Mouse (Mus musculus): ENCODE data around the gene Cavin4. TPM values are rescaled to one million over a fixed set of nuclear protein-coding genes. Genes with fewer than 3 reads are reported as not detected.
"Not testable (repeated sequence)": the region's sequence is repeated elsewhere in the genome, so short reads cannot be mapped to it uniquely, and the experiment has no call there.

Cavin4 gene
- total RNA-seq, 2 experiments from 2014 or later, result 0.20 to 0.42 TPM

- DNase-seq (ENCODE audit: low spot score in 2 of 2), result no peak
Observed at GRCm38 (mm10) chr4:48667279-48667678, 4.0 kb downstream of the Cavin4 start.

- DNase-seq (ENCODE audit: low spot score in 2 of 2), result no peak
Observed at GRCm38 (mm10) chr4:48672915-48673314, 9.6 kb downstream of the Cavin4 start.

GRCm38 (mm10) chr4:48674412-48674811 lies 11.1 kb downstream of the Cavin4 start:
- no peak for DNase-seq (ENCODE audit: low spot score in 2 of 2)

- peak in 1 of 2 experiments; percentile 34 for DNase-seq (ENCODE audit: low spot score in 2 of 2)
Observed at GRCm38 (mm10) chr4:48676570-48677185, 13.4 kb downstream of the Cavin4 start.

GRCm38 (mm10) chr4:48677276-48677675 lies 14.0 kb downstream of the Cavin4 start:
- no peak for DNase-seq (ENCODE audit: low spot score in 2 of 2)

GRCm38 (mm10) chr4:48677812-48678211 lies 14.5 kb downstream of the Cavin4 start:
- DNase-seq (ENCODE audit: low spot score in 2 of 2), result no peak

GRCm38 (mm10) chr4:48678793-48679192 lies 15.5 kb downstream of the Cavin4 start:
- no peak for DNase-seq (ENCODE audit: low spot score in 2 of 2)

- not testable (repeated sequence) for DNase-seq (ENCODE audit: low spot score in 2 of 2)
Observed at GRCm38 (mm10) chr4:48679728-48680127, 16.4 kb downstream of the Cavin4 start.

- no peak for DNase-seq (ENCODE audit: low spot score in 2 of 2)
Observed at GRCm38 (mm10) chr4:48680214-48680613, 16.9 kb downstream of the Cavin4 start.

GRCm38 (mm10) chr4:48680648-48681343 lies 17.5 kb downstream of the Cavin4 start:
- peak in 1 of 2 experiments; percentile 17 for DNase-seq (ENCODE audit: low spot score in 2 of 2)

GRCm38 (mm10) chr4:48683126-48683525 lies 19.8 kb downstream of the Cavin4 start:
- DNase-seq (ENCODE audit: low spot score in 2 of 2), result no peak

GRCm38 (mm10) chr4:48683633-48684209 lies 20.4 kb downstream of the Cavin4 start:
- not testable (repeated sequence) for DNase-seq (ENCODE audit: low spot score in 2 of 2)

GRCm38 (mm10) chr4:48684593-48685187 lies 21.4 kb downstream of the Cavin4 start:
- DNase-seq (ENCODE audit: low spot score in 2 of 2), result no peak

- no peak for DNase-seq (ENCODE audit: low spot score in 2 of 2)
Observed at GRCm38 (mm10) chr4:48688148-48688547, 24.8 kb downstream of the Cavin4 start.

- no peak for DNase-seq (ENCODE audit: low spot score in 2 of 2)
Observed at GRCm38 (mm10) chr4:48690640-48691039, 27.3 kb downstream of the Cavin4 start.

GRCm38 (mm10) chr4:48691793-48692437 lies 28.6 kb downstream of the Cavin4 start:
- peak in 1 of 2 experiments; percentile 16 for DNase-seq (ENCODE audit: low spot score in 2 of 2)

GRCm38 (mm10) chr4:48692736-48693292 lies 29.5 kb downstream of the Cavin4 start:
- DNase-seq (ENCODE audit: low spot score in 2 of 2), result no peak

- no peak for DNase-seq (ENCODE audit: low spot score in 2 of 2)
Observed at GRCm38 (mm10) chr4:48696706-48697105, 33.4 kb downstream of the Cavin4 start.

GRCm38 (mm10) chr4:48697302-48697701 lies 34.0 kb downstream of the Cavin4 start:
- no peak for DNase-seq (ENCODE audit: low spot score in 2 of 2)

- DNase-seq (ENCODE audit: low spot score in 2 of 2), result no peak
Observed at GRCm38 (mm10) chr4:48715865-48716650, 52.7 kb downstream of the Cavin4 start.
